Mouse (Mus musculus): ENCODE data around the gene Hoxc6. TPM values are rescaled to one million over a fixed set of nuclear protein-coding genes. Genes with fewer than 3 reads are reported as not detected.

The Hoxc6 gene
- polyA plus RNA-seq, 1 experiment: not detected

GRCm38 (mm10) chr15:103053210-103053609 lies 55.2 kb downstream of the Hoxc6 start:
- H3K27ac ChIP-seq (ENCODE audit: insufficient read depth, low read length): no peak overlapping the region
- no peak for TF ChIP-seq CTCF (IDR thresholded peaks at IDR 0.05; ENCODE audit: extremely low read depth, insufficient read depth, insufficient read length, insufficient replicate concordance)
- no peak for TF ChIP-seq POLR2A (IDR thresholded peaks at IDR 0.05; ENCODE audit: low read depth, low read length)
- no peak for DNase-seq (ENCODE audit: low read depth in 1 of 2, low spot score in 2 of 2)
- no peak overlapping the region for H3K4me3 ChIP-seq (ENCODE audit: extremely low read depth, insufficient read depth, insufficient read length)
- 0 out of 2 replicates have a peak, but pooled peaks cover 2% of the 10 kb centered on the region for H3K27me3 ChIP-seq (ENCODE audit: control insufficient read depth, insufficient read depth, low read length)
- H3K4me1 ChIP-seq (ENCODE audit: control insufficient read depth, insufficient read depth, insufficient read length): no peaks in the 10 kb centered on the region
- no peaks in the 10 kb centered on the region for H3K36me3 ChIP-seq (ENCODE audit: control insufficient read depth, insufficient read depth, low read length)

GRCm38 (mm10) chr15:103056396-103056795 lies 58.3 kb downstream of the Hoxc6 start:
- WGBS: 69% methylated on average over 2 of the region's 2 CpGs
- no peak for TF ChIP-seq CTCF (IDR thresholded peaks at IDR 0.05; ENCODE audit: extremely low read depth, insufficient read depth, insufficient read length, insufficient replicate concordance)
- no peak for TF ChIP-seq POLR2A (IDR thresholded peaks at IDR 0.05; ENCODE audit: low read depth, low read length)
- Histone ChIP-seq H3K27me3 (ENCODE audit: control insufficient read depth, insufficient read depth, low read length) (peaks cover 22% of the 10 kb centered on the region), H3K27ac (ENCODE audit: insufficient read depth, low read length) (no peak overlapping the region), H3K36me3 (ENCODE audit: control insufficient read depth, insufficient read depth, low read length) (no peaks in the 10 kb centered on the region), H3K4me3 (ENCODE audit: extremely low read depth, insufficient read depth, insufficient read length) (no peak overlapping the region), H3K4me1 (ENCODE audit: control insufficient read depth, insufficient read depth, insufficient read length) (no peaks in the 10 kb centered on the region)
- DNase-seq (ENCODE audit: low read depth in 1 of 2, low spot score in 2 of 2): no peak

GRCm38 (mm10) chr15:103058715-103059114 lies 60.7 kb downstream of the Hoxc6 start:
- no peak for DNase-seq (ENCODE audit: low read depth in 1 of 2, low spot score in 2 of 2)
- peaks cover 23% of the 10 kb centered on the region for H3K27me3 ChIP-seq (ENCODE audit: control insufficient read depth, insufficient read depth, low read length)
- H3K4me3 ChIP-seq (ENCODE audit: extremely low read depth, insufficient read depth, insufficient read length): no peak overlapping the region
- TF ChIP-seq POLR2A (IDR thresholded peaks at IDR 0.05; ENCODE audit: low read depth, low read length): no peak
- TF ChIP-seq CTCF (IDR thresholded peaks at IDR 0.05; ENCODE audit: extremely low read depth, insufficient read depth, insufficient read length, insufficient replicate concordance): no peak
- no peaks in the 10 kb centered on the region for H3K4me1 ChIP-seq (ENCODE audit: control insufficient read depth, insufficient read depth, insufficient read length)
- no peaks in the 10 kb centered on the region for H3K36me3 ChIP-seq (ENCODE audit: control insufficient read depth, insufficient read depth, low read length)
- no peak overlapping the region for H3K27ac ChIP-seq (ENCODE audit: insufficient read depth, low read length)
- 24% methylated on average over 12 of the region's 12 CpGs for WGBS

- H3K4me3 ChIP-seq (ENCODE audit: extremely low read depth, insufficient read depth, insufficient read length): no peak overlapping the region
- no peak overlapping the region for H3K27ac ChIP-seq (ENCODE audit: insufficient read depth, low read length)
- peaks cover 23% of the 10 kb centered on the region for H3K27me3 ChIP-seq (ENCODE audit: control insufficient read depth, insufficient read depth, low read length)
- H3K4me1 ChIP-seq (ENCODE audit: control insufficient read depth, insufficient read depth, insufficient read length): no peaks in the 10 kb centered on the region
- TF ChIP-seq CTCF (IDR thresholded peaks at IDR 0.05; ENCODE audit: extremely low read depth, insufficient read depth, insufficient read length, insufficient replicate concordance): no peak
- no peak for TF ChIP-seq POLR2A (IDR thresholded peaks at IDR 0.05; ENCODE audit: low read depth, low read length)
- 8% methylated on average over 21 of the region's 21 CpGs for WGBS
- no peak for DNase-seq (ENCODE audit: low read depth in 1 of 2, low spot score in 2 of 2)
- H3K36me3 ChIP-seq (ENCODE audit: control insufficient read depth, insufficient read depth, low read length): no peaks in the 10 kb centered on the region
Measured at GRCm38 (mm10) chr15:103059393-103059992, 61.4 kb downstream of the Hoxc6 start.

- TF ChIP-seq POLR2A (IDR thresholded peaks at IDR 0.05; ENCODE audit: low read depth, low read length) (no peak), CTCF (IDR thresholded peaks at IDR 0.05; ENCODE audit: extremely low read depth, insufficient read depth, insufficient read length, insufficient replicate concordance) (no peak)
- WGBS: 35% methylated on average over 11 of the region's 11 CpGs
- Histone ChIP-seq H3K36me3 (ENCODE audit: control insufficient read depth, insufficient read depth, low read length) (no peaks in the 10 kb centered on the region), H3K27ac (ENCODE audit: insufficient read depth, low read length) (no peak overlapping the region), H3K4me1 (ENCODE audit: control insufficient read depth, insufficient read depth, insufficient read length) (no peaks in the 10 kb centered on the region), H3K27me3 (ENCODE audit: control insufficient read depth, insufficient read depth, low read length) (peaks cover 23% of the 10 kb centered on the region), H3K4me3 (ENCODE audit: extremely low read depth, insufficient read depth, insufficient read length) (no peak overlapping the region)
- DNase-seq (ENCODE audit: low read depth in 1 of 2, low spot score in 2 of 2): no peak
Measured at GRCm38 (mm10) chr15:103060021-103060340, 61.9 kb downstream of the Hoxc6 start.

- H3K27me3 ChIP-seq (ENCODE audit: control insufficient read depth, insufficient read depth, low read length): peaks cover 23% of the 10 kb centered on the region
- TF ChIP-seq CTCF (IDR thresholded peaks at IDR 0.05; ENCODE audit: extremely low read depth, insufficient read depth, insufficient read length, insufficient replicate concordance) (no peak), POLR2A (IDR thresholded peaks at IDR 0.05; ENCODE audit: low read depth, low read length) (no peak)
- 6% methylated on average over 36 of the region's 36 CpGs for WGBS
- no peak overlapping the region for H3K27ac ChIP-seq (ENCODE audit: insufficient read depth, low read length)
- no peaks in the 10 kb centered on the region for H3K4me1 ChIP-seq (ENCODE audit: control insufficient read depth, insufficient read depth, insufficient read length)
- H3K36me3 ChIP-seq (ENCODE audit: control insufficient read depth, insufficient read depth, low read length): no peaks in the 10 kb centered on the region
- no peak overlapping the region for H3K4me3 ChIP-seq (ENCODE audit: extremely low read depth, insufficient read depth, insufficient read length)
- DNase-seq (ENCODE audit: low read depth in 1 of 2, low spot score in 2 of 2): no peak
Measured at GRCm38 (mm10) chr15:103060341-103061130, 62.5 kb downstream of the Hoxc6 start.
